Mouse (Mus musculus): ENCODE data around the gene Oxt.

DNA sequence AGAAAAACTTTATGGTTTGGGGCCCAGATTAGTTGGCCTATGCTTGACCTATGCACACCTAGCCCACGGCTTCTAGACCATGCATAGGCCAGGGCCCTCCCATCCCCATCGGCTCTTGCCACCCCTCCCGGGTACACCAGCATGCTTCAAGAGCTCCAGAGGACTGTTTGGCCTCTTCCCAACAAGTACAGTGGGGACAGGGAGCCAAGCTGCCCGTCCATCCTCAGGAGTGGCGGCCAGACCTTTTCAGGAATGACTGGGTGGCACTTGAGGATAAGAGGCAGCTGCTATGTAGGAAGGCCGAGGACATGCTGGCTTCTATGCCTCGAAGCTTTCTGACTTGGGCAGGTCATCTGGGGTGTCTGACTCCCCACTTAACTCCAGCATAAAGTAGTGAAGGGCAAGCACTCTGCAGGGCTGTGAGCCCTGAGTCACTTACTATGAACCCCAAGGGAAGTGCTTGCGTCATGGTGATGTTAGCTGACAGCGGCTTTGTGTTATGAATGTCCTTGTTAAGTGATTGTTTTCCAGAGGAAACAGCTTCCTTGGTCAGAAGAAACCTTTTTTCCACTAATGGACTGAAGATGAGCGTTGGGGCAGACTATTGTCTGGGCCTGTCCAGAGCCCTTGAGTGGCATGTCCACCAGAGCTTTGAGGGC, 8.1 kb downstream of the Oxt start:
- TF ChIP-seq POLR2A (IDR thresholded peaks at IDR 0.05; ENCODE audit: borderline replicate concordance, control insufficient read depth, low read depth, low read length) (no peak), CTCF (IDR thresholded peaks at IDR 0.05; ENCODE audit: control insufficient read depth, insufficient read depth, low read length) (no peak)

Measured in bone marrow, adult 2 months (tissue).